Mouse (Mus musculus) testis, adult 2 months (tissue): ENCODE data around the gene Cdyl2.

Source experiments
- CTCF ChIP-seq: fragments of 200-500 bp; IDR thresholded peaks from 2 replicates; pipeline ENCODE4 v1.5.1; 2012; ENCODE audit warnings: low read depth, mild to moderate bottlenecking, inconsistent platforms, low read length, moderate library complexity; ENCODE audit not compliant: control insufficient read depth, insufficient read depth, insufficient replicate concordance
- POLR2A ChIP-seq: fragments of 200-500 bp; IDR thresholded peaks from 2 replicates; pipeline ENCODE4 v1.6.1; 2012; ENCODE audit warnings: low read depth, mild to moderate bottlenecking, inconsistent platforms, low read length, moderate library complexity; ENCODE audit not compliant: control insufficient read depth

- no peak for TF ChIP-seq CTCF
- TF ChIP-seq POLR2A = no peak
Measured at GRCm38 (mm10) chr8:116673493-116673892, 59.3 kb downstream of the Cdyl2 start.
